Mouse (Mus musculus) left cerebral cortex, adult 2 months (tissue): Measurements from ENCODE around the gene Fndc3b. TPM values are rescaled to one million over a fixed set of nuclear protein-coding genes. Genes with fewer than 3 reads are reported as not detected.

Experiments
- DNase-seq, 2 experiments: peaks; one replicate each; pipeline ENCODE4 v3.0.0; 2021 to 2022; ENCODE audit warnings: low spot score in 2 of 2, mixed read lengths in 1 of 2; ENCODE audit errors: extremely low spot score in 1 of 2
- H3K27ac ChIP-seq: fragments of 200-600 bp; 2 replicates; pipeline ENCODE4 v1.8.1; 2022
- H3K4me3 ChIP-seq: fragments of 200-600 bp; 2 replicates; pipeline ENCODE4 v1.8.1; 2022
- CTCF ChIP-seq: fragments of 200-600 bp; IDR thresholded peaks from 2 replicates; pipeline ENCODE4 v1.8.1; 2022; ENCODE audit warnings: antibody characterized with exemption, mild to moderate bottlenecking, moderate library complexity
- intact Hi-C: fragments of 180-260 bp; cut with DNase I; formaldehyde crosslinking; loops from one replicate; pipeline ENCODE4 v1.15.1; 2025
- total RNA-seq, 2 experiments: library from RNA; stranded (reverse); gene quantifications; 2 replicates each; pipeline ENCODE4 v1.2.3; 2021

The Fndc3b gene
- total RNA-seq, 2 experiments from 2014 or later = 25.1 to 27.7 TPM

DNA sequence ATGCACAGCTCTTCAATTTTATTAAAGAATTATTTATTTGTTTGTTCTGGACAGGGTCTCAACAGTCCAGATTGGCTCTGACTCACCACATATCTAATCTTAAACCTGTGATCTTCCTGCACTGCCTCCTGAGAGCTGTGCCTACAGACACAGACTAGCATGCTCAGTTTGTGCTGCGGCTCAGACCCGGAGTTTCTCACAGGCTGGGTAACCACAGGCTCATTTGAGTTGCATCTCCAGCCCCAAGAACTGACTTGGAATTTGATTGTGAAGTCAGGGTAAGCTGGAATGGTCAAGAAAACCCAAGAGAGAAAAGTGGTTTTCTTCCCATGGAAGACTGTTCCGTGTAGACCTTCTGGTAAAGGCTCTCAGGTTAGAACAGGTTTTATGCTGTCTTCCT, 184.1 kb downstream of the Fndc3b start:
- intact Hi-C loops = no loop called here
- H3K4me3 ChIP-seq = no peak overlapping the region
- TF ChIP-seq CTCF = no peak
- DNase-seq = no peak
- no peak overlapping the region for H3K27ac ChIP-seq

DNA sequence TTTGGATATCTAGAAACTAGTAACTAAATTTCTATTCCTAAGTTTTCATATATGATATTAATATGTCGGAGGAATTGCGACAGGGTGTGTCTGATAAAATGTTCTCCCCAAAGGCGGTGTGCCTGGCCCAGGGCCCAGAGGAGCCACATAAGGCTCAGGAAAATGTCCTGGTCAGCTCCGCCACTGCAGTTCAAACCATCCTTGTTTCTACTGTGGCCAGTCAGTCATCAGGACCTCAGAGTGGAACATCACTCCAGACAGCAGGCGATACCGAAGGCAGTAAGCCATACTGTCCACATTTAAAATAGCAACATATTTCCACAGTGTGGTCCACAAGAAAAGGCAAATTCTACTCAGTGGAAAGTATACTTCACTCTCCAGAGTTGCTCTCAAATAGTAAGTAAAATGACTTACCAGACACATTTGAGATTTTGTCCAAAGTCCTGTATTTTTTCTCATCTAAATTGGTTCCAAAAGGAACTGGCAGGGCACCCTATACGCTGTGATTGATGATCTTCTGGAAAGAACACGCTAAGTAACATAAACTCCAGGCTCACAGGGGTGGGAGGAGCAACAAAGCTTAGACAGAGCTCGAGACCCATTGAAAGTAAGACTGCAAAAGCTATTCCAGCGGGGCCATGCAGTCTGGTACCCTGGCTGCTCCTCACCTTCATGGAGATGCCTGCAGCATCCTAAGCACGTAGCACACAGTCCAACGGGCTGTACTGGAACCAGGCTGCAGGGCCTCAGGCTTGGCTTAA, 187.8 kb downstream of the Fndc3b start:
- intact Hi-C loops = no loop called here
- Histone ChIP-seq H3K27ac (no peak overlapping the region), H3K4me3 (no peak overlapping the region)
- DNase-seq = no peak
- TF ChIP-seq CTCF = no peak

DNA sequence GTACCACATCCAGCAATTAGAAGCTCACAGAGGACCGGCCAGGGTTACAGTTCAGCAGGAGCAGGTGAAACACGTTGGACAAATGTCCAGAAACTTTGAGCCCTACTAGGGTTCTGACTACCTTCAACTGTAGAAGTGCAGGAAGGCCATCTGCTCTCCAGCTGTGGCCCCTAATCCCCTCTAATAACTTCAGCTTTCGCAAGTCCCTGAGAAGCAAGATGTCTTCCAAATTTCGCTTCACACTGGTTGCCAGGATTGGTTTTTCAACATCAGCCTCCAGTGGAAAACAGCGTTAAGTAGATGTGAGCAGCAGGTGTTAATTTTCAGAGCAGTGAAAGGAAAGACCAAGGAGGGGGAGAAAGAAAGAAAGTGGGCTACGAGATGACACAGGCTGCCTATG, 190.7 kb downstream of the Fndc3b start:
- DNase-seq = no peak
- Histone ChIP-seq H3K27ac (no peak overlapping the region), H3K4me3 (no peak overlapping the region)
- no peak for TF ChIP-seq CTCF
- intact Hi-C loops = no loop called here

DNA sequence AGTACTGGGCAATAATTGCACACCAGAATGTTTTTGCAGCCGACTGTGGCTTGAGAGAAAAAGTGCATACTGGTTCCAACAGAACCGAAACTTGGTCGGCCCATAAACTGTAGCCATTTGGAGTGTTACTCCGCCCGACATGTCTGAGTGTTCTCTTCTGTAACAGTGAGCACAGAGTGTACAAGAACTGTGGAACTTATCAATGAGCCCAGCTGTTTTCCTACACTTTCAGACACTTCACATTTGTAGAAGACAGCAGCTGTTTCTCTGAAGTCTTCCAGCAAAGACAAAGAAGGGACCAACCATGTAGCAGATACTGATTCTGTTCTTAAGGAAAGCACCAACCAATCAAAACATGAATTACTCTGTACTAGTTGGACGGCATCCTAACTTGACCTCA, 191.6 kb downstream of the Fndc3b start:
- TF ChIP-seq CTCF = no peak
- intact Hi-C loops = no loop called here
- no peak overlapping the region for H3K4me3 ChIP-seq
- H3K27ac ChIP-seq = no peak overlapping the region
- DNase-seq = no peak

DNA sequence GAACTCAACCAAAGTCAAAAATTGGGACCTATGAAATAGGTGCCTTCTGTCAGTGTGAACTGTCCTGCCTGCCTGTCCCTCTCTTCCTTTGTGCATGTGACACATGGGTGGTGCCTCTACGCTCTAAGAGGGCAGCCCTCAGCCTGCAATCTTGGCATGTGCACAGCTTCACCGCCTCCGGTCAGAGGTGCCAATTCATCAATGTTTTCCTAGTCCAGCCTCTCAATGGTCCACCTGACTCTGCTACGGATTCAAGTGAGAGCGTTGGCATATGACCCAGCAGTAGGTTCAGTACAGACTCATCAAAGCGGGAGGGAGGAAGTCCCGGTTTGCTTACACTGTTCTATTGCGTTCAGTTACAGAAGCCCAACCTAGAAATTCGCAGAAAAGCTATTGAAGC, 192.2 kb downstream of the Fndc3b start:
- Histone ChIP-seq H3K4me3 (no peak overlapping the region), H3K27ac (no peak overlapping the region)
- no peak for DNase-seq
- intact Hi-C loops = no loop called here
- TF ChIP-seq CTCF = no peak

DNA sequence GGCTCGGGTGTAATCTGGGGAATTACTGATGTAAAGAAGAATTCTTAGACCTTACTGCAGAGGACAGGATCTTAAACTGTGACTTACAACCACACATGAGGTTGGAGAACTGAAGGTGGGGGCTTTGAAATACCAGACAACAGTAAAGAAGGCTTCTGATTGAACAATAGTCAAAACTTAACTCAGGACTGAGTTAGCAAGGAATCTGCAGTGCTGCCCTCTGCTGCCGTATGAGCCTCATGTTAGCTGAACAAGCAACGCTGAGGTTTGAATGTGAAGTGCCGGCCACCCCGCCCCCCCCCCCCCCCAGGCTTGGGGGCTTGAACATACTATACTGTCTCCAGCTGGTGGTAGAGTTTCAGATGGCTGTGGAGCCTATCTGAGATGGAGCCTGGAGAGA, 194.6 kb downstream of the Fndc3b start:
- H3K27ac ChIP-seq = no peak overlapping the region
- intact Hi-C loops = no loop called here
- DNase-seq = no peak
- H3K4me3 ChIP-seq = no peak overlapping the region
- TF ChIP-seq CTCF = peak; percentile 39

DNA sequence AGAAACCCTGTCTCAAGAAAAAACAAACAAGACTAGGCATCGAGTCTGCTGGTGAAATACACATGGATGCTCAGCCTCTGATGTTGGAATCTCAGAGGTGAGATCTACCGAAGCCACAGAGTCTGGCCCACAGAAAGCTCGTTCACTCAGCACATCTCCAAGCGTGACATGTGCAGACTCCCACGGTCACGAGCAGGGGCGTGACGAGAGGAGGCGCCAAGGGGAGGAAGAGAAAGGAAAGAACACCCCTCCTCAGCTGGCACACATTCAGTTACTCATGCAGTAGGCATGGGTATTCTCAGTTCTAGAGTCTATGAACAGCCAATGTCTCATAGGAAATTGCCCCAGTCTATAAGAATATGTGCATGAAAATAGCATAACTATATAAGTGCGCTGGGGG, 199.3 kb downstream of the Fndc3b start:
- no peak overlapping the region for H3K4me3 ChIP-seq
- peak in 1 of 2 experiments; percentile 16 for DNase-seq
- TF ChIP-seq CTCF = no peak
- no peak overlapping the region for H3K27ac ChIP-seq
- intact Hi-C loops = no loop called here

DNA sequence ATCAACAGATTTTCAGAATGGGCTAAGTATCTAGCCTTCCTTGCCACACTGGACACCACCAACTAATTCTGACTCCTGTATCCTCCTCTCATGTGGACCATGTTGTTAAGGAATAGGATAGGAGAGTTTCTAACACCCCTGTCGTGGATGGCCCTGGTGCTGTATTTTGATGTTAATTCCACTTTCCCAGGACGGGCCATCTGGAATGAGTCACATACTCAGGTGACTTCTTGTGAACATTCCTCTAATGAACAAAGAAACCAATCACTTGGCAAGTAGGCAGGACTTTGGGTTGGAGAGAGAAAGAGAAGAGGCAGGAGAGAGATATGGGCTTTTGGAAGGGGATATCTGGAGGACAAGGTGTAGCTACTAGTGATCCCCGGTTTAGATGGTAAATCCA, 204.2 kb downstream of the Fndc3b start:
- no peak overlapping the region for H3K27ac ChIP-seq
- DNase-seq = no peak
- intact Hi-C loops = no loop called here
- no peak for TF ChIP-seq CTCF
- no peak overlapping the region for H3K4me3 ChIP-seq

DNA sequence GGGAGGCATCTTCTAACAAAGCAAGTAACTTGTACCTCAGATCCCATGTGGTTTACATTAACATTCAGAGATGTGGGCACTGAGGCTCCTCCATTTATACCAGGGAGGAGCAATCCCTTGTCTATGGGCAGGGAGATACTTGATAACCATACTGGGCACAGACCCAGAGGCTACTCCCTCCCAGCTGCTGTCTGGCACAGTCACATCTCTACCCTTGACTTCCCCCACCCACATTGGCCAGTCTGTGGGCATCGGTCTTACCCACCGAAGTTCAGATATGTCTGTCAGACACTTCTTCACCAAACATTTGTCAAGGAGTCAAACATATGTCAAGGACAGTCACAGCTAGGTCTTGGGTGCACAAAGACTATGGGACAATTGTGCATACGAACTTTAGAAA, 205.5 kb downstream of the Fndc3b start:
- no peak for TF ChIP-seq CTCF
- DNase-seq = no peak
- no peak overlapping the region for H3K27ac ChIP-seq
- intact Hi-C loops = no loop called here
- no peak overlapping the region for H3K4me3 ChIP-seq

DNA sequence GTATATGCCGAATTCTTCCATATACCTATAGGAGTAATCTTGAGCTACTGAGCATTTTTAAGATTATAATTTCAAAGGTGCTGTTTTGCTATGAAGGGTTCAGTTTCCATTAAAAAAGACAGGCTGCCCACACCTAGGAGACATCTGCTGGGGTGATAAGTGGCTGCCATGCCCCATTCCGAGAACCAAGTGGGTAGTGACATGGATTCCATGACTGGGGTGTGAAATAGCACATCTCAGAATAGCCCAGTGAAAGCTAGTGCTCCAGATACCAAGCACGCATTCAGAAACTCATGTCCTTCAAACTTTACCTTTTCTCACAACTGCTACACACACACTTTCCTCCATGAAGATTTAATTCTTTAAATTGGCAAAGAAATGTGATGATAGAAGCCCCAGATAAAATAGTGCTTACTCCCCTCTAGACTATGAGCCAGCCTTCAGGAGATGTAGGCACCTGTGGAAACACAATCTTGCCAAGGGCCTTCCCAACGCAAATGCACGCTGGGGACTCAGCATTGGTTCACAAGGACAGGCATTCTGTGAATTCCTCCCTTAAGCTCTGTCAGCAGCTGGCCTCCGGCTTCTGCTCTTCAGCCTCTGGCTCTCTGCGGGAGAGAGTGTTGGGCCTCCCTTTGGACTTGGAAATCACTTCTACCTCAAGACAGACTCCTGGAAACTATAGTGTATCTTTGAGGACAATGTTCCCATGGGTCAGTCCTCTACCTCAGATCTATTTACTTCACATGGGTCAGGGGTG, 207.6 kb downstream of the Fndc3b start:
- no peak overlapping the region for H3K4me3 ChIP-seq
- TF ChIP-seq CTCF = no peak
- intact Hi-C loops = no loop called here
- H3K27ac ChIP-seq = no peak overlapping the region
- no peak for DNase-seq

DNA sequence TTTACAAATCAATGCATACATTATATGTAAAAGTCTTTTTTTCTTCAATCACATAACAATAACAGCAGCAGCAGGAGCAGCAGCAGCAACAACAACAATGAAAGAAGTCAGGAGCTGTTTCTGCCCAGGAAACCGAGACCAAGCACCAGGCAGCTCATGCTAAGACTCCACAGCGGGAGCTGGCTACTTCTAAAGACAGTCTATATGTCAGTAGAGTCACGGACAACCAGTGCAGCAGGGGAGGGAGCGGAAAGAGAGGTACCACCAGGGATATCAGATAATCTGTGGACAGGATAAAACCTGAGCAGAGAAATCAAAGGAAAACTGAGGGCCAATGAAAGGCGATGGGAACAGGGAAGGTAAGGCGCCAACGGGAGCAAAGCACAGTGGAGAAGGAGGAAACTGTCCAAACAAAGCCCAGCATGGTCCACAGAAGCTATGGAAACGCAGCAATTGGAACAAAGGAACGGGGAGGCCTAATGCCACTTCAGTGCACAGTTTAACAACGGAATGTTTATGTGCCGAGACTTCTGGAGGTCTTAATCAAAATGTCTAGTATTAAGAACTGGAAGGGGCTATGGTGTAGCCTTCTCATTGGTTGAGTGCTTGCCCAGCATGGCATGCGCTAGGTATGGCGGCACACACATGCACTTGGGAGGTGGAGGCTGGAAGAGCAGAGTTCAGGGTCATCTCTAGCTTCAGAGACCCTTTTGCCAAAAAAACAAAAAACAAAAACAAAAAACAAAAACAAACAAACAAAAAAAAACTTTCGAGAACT, 215.6 kb downstream of the Fndc3b start:
- no peak for TF ChIP-seq CTCF

DNA sequence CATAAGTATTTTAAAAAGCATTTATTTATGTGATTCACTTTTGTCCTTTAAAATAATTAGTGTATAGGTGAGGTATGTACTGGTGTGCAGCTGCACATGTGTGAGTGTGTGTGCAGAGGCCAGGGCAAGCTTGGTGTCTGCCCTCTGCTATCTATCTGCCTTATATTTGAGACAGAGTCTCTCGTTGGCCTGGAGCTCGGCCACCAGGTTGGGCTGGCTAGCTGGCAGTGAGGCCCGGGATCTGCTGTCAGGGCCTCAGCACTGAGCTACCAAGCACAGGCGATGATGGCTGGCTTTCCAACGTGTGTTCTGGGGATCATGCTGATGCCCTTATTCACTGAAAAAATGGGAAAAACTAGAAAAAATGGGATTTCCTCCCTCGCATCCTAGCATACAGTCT, 216.4 kb downstream of the Fndc3b start:
- H3K27ac ChIP-seq = no peak overlapping the region
- no peak for DNase-seq
- no peak overlapping the region for H3K4me3 ChIP-seq
- TF ChIP-seq CTCF = no peak
- intact Hi-C loops = no loop called here

More for the DNA sequence above, 215.6 kb downstream of the Fndc3b start:
- intact Hi-C loops = no loop called here
- Histone ChIP-seq H3K4me3 (no peak overlapping the region), H3K27ac (no peak overlapping the region)
- DNase-seq = no peak
